In genomic region chr16:97252997-97253635, GRCm38 (mm10) we compare ENCODE assay signal across 13 mouse cellular contexts.
DNase-seq lines count a peak whose midpoint lies in the region; ATAC-seq lines count a peak whose summit lies in the region.
"Had no signal": no experiment of that assay in that cellular context is flagged by ENCODE, and none has a peak within 500 bp of the region (broad histone marks: within the 10 kb centered on the region; RNA-seq: fewer than 3 reads in every experiment).

No protein-coding gene starts in this region.

- DNase-seq in hindbrain, embryonic 14.5 days (ENCODE audit: low spot score) = no peak
- DNase-seq in right cerebral cortex, adult 18-20 months = peak; percentile 18
- no peak for DNase-seq in right cerebral cortex, postnatal 4 days
- DNase-seq in left cerebral cortex, postnatal 14 days (ENCODE audit: low spot score in 2 of 2) = peak; percentile 22 to 59
- no peak for DNase-seq in spleen, postnatal 4 days (ENCODE audit: low spot score in 2 of 2)
- no peak for DNase-seq in spleen, postnatal 36 days (ENCODE audit: low spot score in 2 of 2)
- DNase-seq: gastrocnemius, postnatal 25 days; heart, postnatal 36 days had no signal

- ATAC-seq in hindbrain, embryonic 15.5 days (ENCODE audit: low FRiP score, low read depth) = peak; percentile 79
- no peak for ATAC-seq in hindbrain, embryonic 14.5 days (ENCODE audit: low FRiP score)
- ATAC-seq in erythroid progenitor cell, adult 5-6 weeks (replicated peaks; ENCODE audit: low FRiP score, poor library complexity, severe bottlenecking) = no peak
- ATAC-seq: liver, embryonic 12.5 days had no signal

- H3K27ac ChIP-seq in hindbrain, embryonic 15.5 days (replicated peaks) = 0 out of 2 replicates have a peak overlapping the region, but pooled peaks have one; percentile 54
- H3K27ac ChIP-seq in hindbrain, embryonic 14.5 days = no peak overlapping the region; the same call in 1 of the 2 replicates
- H3K27ac ChIP-seq: embryonic facial prominence, embryonic 13.5 days; liver, embryonic 12.5 days; macrophage had no signal

- H3K27me3 ChIP-seq in hindbrain, embryonic 15.5 days = no peaks in the 10 kb centered on the region
- no peaks in the 10 kb centered on the region for H3K27me3 ChIP-seq in hindbrain, embryonic 14.5 days (ENCODE audit: control insufficient read depth, insufficient read depth, low read length)
- H3K27me3 ChIP-seq: embryonic facial prominence, embryonic 13.5 days; liver, embryonic 12.5 days had no signal

- no peak overlapping the region for H3K4me3 ChIP-seq in hindbrain, embryonic 15.5 days
- no peak overlapping the region for H3K4me3 ChIP-seq in hindbrain, embryonic 14.5 days (replicated peaks; ENCODE audit: low read length)
- H3K4me3 ChIP-seq: embryonic facial prominence, embryonic 13.5 days; liver, embryonic 12.5 days had no signal

- no peaks in the 10 kb centered on the region for H3K4me1 ChIP-seq in hindbrain, embryonic 15.5 days (replicated peaks)
- no peaks in the 10 kb centered on the region for H3K4me1 ChIP-seq in hindbrain, embryonic 14.5 days (replicated peaks; ENCODE audit: control insufficient read depth, insufficient read depth, low read length)
- H3K4me1 ChIP-seq: embryonic facial prominence, embryonic 13.5 days; liver, embryonic 12.5 days had no signal

- H3K36me3 ChIP-seq in hindbrain, embryonic 15.5 days = no peaks in the 10 kb centered on the region
- H3K36me3 ChIP-seq in hindbrain, embryonic 14.5 days (replicated peaks; ENCODE audit: control insufficient read depth, insufficient read depth) = no peaks in the 10 kb centered on the region
- H3K36me3 ChIP-seq: embryonic facial prominence, embryonic 13.5 days; liver, embryonic 12.5 days had no signal

- H3K9ac ChIP-seq in hindbrain, embryonic 15.5 days = no peak overlapping the region
- no peak overlapping the region for H3K9ac ChIP-seq in hindbrain, embryonic 14.5 days
- H3K9ac ChIP-seq: embryonic facial prominence, embryonic 13.5 days; liver, embryonic 12.5 days had no signal

- H3K9me3 ChIP-seq in hindbrain, embryonic 15.5 days = no peaks in the 10 kb centered on the region
- H3K9me3 ChIP-seq in hindbrain, embryonic 14.5 days (ENCODE audit: control insufficient read depth, low read length) = no peaks in the 10 kb centered on the region
- H3K9me3 ChIP-seq: embryonic facial prominence, embryonic 13.5 days; liver, embryonic 12.5 days had no signal

- no peak overlapping the region for H3K4me2 ChIP-seq in hindbrain, embryonic 15.5 days
- H3K4me2 ChIP-seq in hindbrain, embryonic 14.5 days (replicated peaks) = no peak overlapping the region
- H3K4me2 ChIP-seq: embryonic facial prominence, embryonic 13.5 days; liver, embryonic 12.5 days had no signal

- intact Hi-C loops in left cerebral cortex, postnatal 14 days (cut with DNase I) = no loop called here

- 53% methylated on average over 2 of the region's 2 CpGs for WGBS in hindbrain, embryonic 15.5 days
- 53% methylated on average over 2 of the region's 2 CpGs for WGBS in hindbrain, embryonic 14.5 days

Comparison
In these comparisons a context has a peak if more than half of its experiments do, and no peak if none do; other contexts are left out.
1. DNase-seq: peak in right cerebral cortex, adult 18-20 months (single experiment) and left cerebral cortex, postnatal 14 days (2 of 2); none in hindbrain, embryonic 14.5 days (single experiment), right cerebral cortex, postnatal 4 days (single experiment), spleen, postnatal 4 days (0 of 2) and spleen, postnatal 36 days (0 of 2).